ENCODE assay signal across 7 mouse cellular contexts in the genomic region with DNA sequence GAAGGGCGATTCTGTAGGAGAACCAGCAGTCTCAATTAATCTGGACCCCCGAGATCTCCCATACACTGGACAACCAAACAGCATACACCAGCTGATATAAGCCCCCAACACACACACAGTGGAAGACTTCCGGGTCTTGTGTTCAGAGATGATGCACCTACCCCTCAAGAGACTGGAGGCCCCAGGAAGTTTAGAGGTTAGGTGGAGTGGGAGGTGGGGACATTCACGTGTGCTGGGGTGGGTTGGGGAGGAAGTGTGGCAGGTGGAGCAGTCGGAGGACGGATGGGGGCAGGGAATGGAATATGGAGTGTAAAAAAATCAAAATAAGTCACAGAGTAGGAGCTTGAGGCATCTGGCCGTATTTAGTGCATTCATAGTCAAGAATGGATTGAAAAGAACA.
"Had no signal": no experiment of that assay in that cellular context is flagged by ENCODE, and none has a peak within 500 bp of the region (broad histone marks: within the 10 kb centered on the region; RNA-seq: fewer than 3 reads in every experiment).

No protein-coding gene starts in this region.

- DNase-seq: kidney, adult 18-20 months; kidney, postnatal 25 days; lung, embryonic 14.5 days; lung, postnatal 10 days; lung, postnatal 4 days; midbrain, embryonic 14.5 days; right cerebral cortex, adult 18-20 months had no signal
